Mouse (Mus musculus) layer of hippocampus, postnatal 25 days (tissue): Measurements from ENCODE around the gene Lipc. TPM values are rescaled to one million over a fixed set of nuclear protein-coding genes. Genes with fewer than 3 reads are reported as not detected.

ENCODE experiments used
- DNase-seq, 2 experiments: peaks; one replicate each; pipeline ENCODE4 v3.0.0; 2022; ENCODE audit warnings: mixed read lengths in 2 of 2, low spot score in 1 of 2; ENCODE audit errors: extremely low spot score in 1 of 2
- total RNA-seq, 2 experiments: library from RNA; stranded (reverse); gene quantifications; 2 replicates each; pipeline ENCODE4 v1.2.3; 2021

Gene Lipc
- total RNA-seq, 2 experiments from 2014 or later = 0.20 to 0.28 TPM

GRCm38 (mm10) chr9:70832231-70832630 lies 119.8 kb downstream of the Lipc start:
- DNase-seq = no peak

GRCm38 (mm10) chr9:70830844-70831529 lies 121.0 kb downstream of the Lipc start:
- no peak for DNase-seq

GRCm38 (mm10) chr9:70829784-70830488 lies 122.1 kb downstream of the Lipc start:
- no peak for DNase-seq

GRCm38 (mm10) chr9:70827911-70828310 lies 124.1 kb downstream of the Lipc start:
- no peak for DNase-seq

DNA sequence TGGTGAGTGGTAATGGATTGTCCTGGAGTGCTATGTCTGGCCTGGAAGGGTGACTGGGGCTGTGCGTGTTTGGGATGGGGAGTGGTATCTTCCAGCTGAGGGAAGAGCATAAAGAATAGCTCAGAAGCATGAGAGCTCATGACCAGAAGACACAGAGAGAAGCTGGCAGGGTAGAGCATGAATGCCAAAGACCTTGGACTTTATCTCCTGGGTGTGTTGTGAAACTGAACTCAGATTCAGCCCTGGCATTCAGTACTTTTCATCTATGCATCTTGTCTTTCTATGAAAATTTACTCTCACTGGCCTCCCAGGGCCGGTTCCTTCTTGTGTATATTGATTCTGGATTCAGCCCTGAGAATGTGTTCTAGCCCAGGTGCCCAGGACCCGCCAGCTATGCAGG lies 127.9 kb downstream of the Lipc start:
- DNase-seq = no peak

DNA sequence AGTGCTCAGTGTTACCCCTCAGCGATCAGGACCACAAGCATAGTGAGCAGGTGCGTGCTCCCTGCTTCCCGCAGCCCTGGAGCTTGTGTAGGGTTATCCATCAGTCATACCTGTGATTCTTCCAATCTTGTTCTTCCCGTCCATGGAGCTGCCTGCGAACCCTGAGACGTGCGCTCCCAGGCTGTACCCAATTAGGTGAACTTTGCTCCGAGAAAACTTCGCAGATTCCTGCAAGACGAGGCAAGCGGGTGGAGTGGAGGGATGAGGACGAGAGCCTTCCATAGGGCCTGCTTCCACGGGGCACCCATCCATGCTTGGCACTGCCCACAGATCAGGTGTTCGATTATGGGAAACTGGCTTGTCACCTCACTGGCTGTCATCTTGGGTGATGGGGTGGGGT lies 133.3 kb downstream of the Lipc start:
- DNase-seq = no peak

DNA sequence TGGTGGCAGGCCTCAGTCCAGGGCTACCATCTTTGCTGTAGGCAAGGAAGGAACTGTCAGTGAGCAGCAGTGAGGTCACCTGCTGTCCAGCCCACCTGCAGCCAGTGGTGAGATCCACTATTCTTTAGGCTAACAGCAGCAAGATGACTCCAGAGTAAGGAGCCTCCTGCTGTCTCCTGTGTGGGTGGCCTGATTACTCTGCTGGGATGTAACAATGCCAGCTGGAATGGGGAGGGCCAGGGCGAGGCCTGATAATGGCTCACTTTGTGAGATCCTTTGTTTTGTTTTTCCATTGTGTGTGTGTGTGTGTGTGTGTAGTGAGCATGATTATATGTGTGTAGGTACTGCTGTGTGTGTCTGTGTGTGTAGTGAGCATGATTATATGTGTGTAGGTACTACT lies 134.6 kb downstream of the Lipc start:
- no peak for DNase-seq

- DNase-seq = peak; percentile 16 to 27
These were observed 135.2 kb downstream of the Lipc start for GRCm38 (mm10) chr9:70816701-70817305.

DNA sequence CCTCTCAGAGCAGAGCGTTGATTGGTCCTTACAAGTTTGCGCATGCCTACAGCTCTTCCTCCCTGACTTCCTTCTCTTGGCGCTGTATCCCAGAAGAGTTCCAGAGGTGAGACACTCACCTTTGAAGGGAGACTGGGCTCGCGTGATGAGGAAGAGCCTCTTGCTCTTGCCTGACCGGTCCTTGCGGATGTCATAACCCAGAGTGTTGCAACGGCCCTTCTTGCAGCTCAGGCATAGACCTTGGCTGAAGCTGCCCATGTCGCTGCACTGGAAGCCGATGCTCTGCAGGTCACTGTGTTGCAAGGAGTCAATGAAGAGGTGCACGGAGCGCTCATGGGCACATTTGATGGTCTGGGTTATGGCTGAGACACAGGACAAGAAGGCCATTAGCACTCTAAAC lies 139.5 kb downstream of the Lipc start:
- DNase-seq = no peak

- DNase-seq = no peak
These were observed 144.3 kb downstream of the Lipc start for GRCm38 (mm10) chr9:70807714-70808113.

GRCm38 (mm10) chr9:70806069-70806468 lies 146.0 kb downstream of the Lipc start:
- no peak for DNase-seq

GRCm38 (mm10) chr9:70802816-70803215 lies 149.2 kb downstream of the Lipc start:
- no peak for DNase-seq

- no peak for DNase-seq
These were observed 150.3 kb downstream of the Lipc start for GRCm38 (mm10) chr9:70801761-70802160.

DNA sequence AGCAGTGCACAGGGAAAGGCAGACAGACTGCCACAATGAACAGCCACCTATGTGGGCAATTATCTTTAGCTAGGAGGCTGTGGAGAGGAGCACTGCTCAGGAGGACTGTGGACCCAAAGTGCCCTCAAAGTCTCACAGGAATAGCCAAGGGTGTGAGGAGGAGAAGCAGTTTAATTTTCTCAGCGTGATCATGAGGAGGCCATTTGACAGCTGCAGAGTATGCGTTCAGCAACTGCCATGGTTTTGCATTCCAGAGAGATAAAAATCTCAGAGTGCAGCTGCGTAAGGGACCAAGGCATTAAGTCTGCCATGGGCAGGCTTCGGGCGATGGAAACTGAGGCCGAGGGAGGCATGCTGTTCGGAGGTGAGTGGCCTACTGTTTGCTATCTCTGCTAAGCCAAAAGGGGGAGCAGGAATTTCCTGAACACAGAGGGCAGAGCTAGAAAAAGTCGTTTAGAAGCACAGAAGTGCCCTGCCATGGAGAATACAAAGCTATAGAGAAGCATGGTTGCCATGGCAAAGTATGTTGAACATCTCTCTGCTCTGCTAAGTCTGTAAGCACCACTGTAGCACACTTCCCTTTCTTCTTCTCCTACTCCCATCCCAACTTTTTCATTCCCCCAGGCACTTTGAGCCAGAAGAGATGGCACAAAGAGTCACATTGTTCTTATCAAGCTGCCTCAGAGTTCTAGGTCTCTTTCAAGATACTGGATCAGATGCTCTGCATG lies 151.3 kb downstream of the Lipc start:
- no peak for DNase-seq

DNA sequence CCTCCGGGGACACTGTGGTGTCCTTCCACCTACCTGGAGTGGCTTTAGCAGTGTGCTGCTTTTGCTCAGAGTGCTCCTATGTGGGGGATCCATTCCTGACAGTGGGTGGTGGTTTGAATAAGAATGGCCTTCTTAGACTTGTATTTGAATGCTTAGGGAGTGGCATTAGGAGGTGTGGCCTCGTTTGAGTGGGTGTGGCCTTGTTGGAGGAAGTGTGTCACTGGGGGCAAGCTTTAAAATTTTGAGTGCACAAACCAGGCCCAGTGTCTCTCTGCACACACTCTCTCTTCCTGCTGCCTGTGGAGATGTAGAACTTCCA lies 156.6 kb downstream of the Lipc start:
- no peak for DNase-seq

DNA sequence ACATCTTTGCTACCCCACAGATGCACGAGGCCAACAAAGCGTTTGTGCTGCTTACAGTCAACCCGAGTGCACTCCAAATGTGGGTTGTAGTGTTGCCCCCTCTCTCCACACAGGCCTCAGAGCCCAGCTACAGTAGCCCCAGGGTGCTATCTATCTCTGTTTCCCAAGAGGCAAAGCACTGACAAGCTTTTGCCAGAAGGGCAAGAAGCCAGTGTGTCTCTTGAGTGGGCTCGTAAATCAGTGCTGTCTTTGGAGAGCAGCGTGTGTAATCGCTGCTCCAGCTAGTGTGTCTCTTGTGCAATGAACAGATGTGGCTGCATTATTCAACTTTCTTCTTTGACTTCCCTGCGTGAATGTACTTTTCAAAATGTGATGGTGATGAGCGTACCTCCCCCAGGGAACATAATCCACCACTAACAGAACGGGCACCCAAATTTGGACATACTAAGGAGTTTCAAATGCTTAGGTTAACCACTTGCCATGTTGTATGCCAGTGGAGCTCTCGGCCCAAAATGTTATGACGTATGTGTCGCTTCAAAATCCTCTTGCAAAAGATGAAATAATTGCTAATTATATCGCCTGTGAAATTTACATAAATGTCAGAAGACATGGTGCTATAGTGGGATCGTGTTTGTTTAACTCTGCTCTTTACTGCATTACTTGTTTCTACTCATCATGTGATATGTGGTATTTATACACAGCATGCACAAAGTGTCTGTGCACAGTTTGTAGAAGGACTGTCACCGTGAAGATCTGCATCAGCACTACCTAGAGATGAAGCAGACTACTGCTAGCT lies 157.2 kb downstream of the Lipc start:
- DNase-seq = no peak

- DNase-seq = no peak
These were observed 161.4 kb downstream of the Lipc start for GRCm38 (mm10) chr9:70790621-70791020.

DNA sequence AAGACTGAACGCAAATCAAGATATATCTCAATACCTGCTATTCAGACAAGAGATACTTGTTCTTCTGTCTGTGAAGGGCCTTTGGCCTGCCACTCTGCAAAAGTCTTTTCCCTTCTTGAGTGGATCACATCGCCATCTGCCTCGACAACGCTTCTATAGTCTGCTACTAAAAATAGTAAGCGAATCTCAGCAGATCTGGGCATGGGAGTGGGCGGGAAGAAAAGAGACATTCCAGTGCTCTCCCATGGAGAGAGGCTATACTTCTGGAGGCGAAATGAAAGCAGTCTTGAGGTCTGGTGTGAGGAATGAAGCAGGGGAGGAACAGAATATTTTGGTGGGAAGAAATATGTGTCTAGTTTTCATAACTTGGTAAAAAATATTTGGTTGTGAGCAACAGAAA lies 163.3 kb downstream of the Lipc start:
- DNase-seq = no peak

DNA sequence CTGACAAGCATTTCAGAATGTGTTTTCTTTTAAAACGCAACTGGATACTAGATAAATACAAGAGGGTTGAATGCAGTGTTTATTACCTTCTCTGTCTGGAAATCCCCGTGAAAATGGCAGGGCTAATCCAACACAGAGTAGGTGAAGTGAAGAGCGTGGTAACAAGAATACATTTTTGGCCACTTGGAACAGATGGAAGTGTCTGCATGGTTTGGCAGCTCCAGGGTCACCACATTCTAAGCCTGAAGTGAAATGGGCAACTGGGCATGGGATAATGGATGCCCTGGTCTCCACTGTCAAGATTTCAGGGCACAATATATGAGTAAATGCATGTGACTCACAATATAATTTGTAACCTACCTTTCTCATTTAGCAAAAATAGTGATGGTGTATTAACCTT lies 169.8 kb downstream of the Lipc start:
- DNase-seq = no peak

DNA sequence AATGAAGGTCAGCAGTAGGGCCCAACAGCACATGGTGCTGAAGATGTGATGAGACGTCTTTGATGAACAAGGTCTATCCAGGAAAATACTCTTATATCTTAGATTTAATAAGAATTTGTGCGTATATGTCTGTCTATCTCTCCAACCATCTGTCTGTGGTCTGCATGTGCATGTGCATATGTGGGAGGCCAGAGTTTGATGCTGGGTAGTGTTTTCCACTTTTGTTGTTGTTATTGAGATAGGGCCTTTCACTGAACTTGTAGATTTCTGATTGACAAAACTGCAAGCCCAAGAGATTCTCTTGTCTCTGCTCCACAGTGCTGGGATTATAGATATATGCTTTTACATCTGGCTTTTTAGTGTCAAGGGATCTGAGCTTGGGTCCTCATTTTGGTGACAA lies 176.5 kb downstream of the Lipc start:
- DNase-seq = no peak

DNA sequence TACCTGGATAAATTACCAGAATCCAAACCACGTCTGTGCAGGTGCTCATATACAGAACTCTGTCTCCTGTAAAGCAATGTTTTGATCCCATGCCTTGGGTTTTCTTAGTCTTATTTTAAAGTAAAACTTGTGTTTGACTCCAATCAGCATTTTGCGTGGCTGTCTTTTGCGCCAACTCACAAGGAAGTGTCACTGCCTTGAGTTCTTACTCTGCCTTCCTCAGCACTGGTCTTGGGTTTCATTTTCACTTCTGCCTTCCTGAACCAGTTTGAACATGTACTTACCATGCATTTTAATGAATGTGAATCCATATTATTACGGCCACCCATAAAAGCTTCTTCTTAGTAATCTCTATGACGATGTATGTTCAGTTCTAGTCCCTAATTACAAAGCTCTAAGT lies 191.1 kb downstream of the Lipc start:
- no peak for DNase-seq
